ENCODE assay signal across 12 mouse cellular contexts in genomic region chr9:58440614-58441013, GRCm38 (mm10). TPM values are rescaled to one million over a fixed set of nuclear protein-coding genes. Genes with fewer than 3 reads are reported as not detected.
DNase-seq lines count a peak whose midpoint lies in the region; ATAC-seq lines count a peak whose summit lies in the region.
"Had no signal": no experiment of that assay in that cellular context is flagged by ENCODE, and none has a peak within 500 bp of the region (broad histone marks: within the 10 kb centered on the region; RNA-seq: fewer than 3 reads in every experiment).

No protein-coding gene starts in this region.

- no peak for DNase-seq in forebrain, embryonic 11.5 days (ENCODE audit: low spot score)
- no peak for DNase-seq in midbrain, embryonic 10.5 days (ENCODE audit: low spot score)
- DNase-seq in lung, postnatal 10 days: no peak
- DNase-seq in T-cell, adult 2 months (ENCODE audit: low spot score): no peak
- DNase-seq: kidney, adult 9 months; thymus, postnatal 36 days had no signal

- H3K9me3 ChIP-seq in forebrain, embryonic 13.5 days (replicated peaks): no peaks in the 10 kb centered on the region
- H3K9me3 ChIP-seq in forebrain, embryonic 11.5 days (ENCODE audit: control insufficient read depth, low read length): no peaks in the 10 kb centered on the region
- H3K9me3 ChIP-seq in midbrain, embryonic 10.5 days (replicated peaks): no peaks in the 10 kb centered on the region
- H3K9me3 ChIP-seq in midbrain, embryonic 16.5 days (replicated peaks; ENCODE audit: control insufficient read depth, low read length, poor library complexity, severe bottlenecking): no peaks in the 10 kb centered on the region
- no peaks in the 10 kb centered on the region for H3K9me3 ChIP-seq in forebrain, embryonic 15.5 days
- H3K9me3 ChIP-seq: liver, embryonic 12.5 days had no signal

- H3K4me1 ChIP-seq in forebrain, embryonic 13.5 days: peaks cover 61% of the 10 kb centered on the region
- peaks cover 15% of the 10 kb centered on the region; the same call in 1 of the 2 replicates for H3K4me1 ChIP-seq in forebrain, embryonic 11.5 days (replicated peaks; ENCODE audit: control insufficient read depth, insufficient read depth, low read length)
- H3K4me1 ChIP-seq in midbrain, embryonic 10.5 days: peaks cover 41% of the 10 kb centered on the region
- H3K4me1 ChIP-seq in midbrain, embryonic 16.5 days (ENCODE audit: control insufficient read depth, insufficient read depth, low read length): peaks cover 28% of the 10 kb centered on the region
- H3K4me1 ChIP-seq in forebrain, embryonic 15.5 days: peaks cover 64% of the 10 kb centered on the region
- H3K4me1 ChIP-seq: liver, embryonic 12.5 days had no signal

- no peaks in the 10 kb centered on the region for H3K36me3 ChIP-seq in forebrain, embryonic 13.5 days (ENCODE audit: poor library complexity, severe bottlenecking)
- no peaks in the 10 kb centered on the region for H3K36me3 ChIP-seq in forebrain, embryonic 11.5 days (ENCODE audit: control insufficient read depth, insufficient read depth, low read length)
- no peaks in the 10 kb centered on the region for H3K36me3 ChIP-seq in midbrain, embryonic 10.5 days
- H3K36me3 ChIP-seq in midbrain, embryonic 16.5 days (ENCODE audit: control insufficient read depth, insufficient read depth, low read length): no peaks in the 10 kb centered on the region
- H3K36me3 ChIP-seq in forebrain, embryonic 15.5 days: no peaks in the 10 kb centered on the region
- H3K36me3 ChIP-seq: liver, embryonic 12.5 days had no signal

- H3K27ac ChIP-seq in forebrain, embryonic 13.5 days: peak overlapping the region; percentile 80; the same call in 1 of the 2 replicates
- H3K27ac ChIP-seq in forebrain, embryonic 11.5 days (ENCODE audit: low read depth, low read length): no peak overlapping the region
- 0 out of 2 replicates have a peak overlapping the region, but pooled peaks have one; percentile 18 for H3K27ac ChIP-seq in midbrain, embryonic 10.5 days (replicated peaks)
- H3K27ac ChIP-seq in midbrain, embryonic 16.5 days (ENCODE audit: low read length): no peak overlapping the region
- H3K27ac ChIP-seq in forebrain, embryonic 15.5 days (replicated peaks): peak overlapping the region; percentile 69
- H3K27ac ChIP-seq: liver, embryonic 12.5 days; macrophage had no signal

- no peak overlapping the region for H3K4me2 ChIP-seq in forebrain, embryonic 13.5 days
- H3K4me2 ChIP-seq in forebrain, embryonic 11.5 days (ENCODE audit: low read depth, low read length, severe bottlenecking): no peak overlapping the region
- no peak overlapping the region for H3K4me2 ChIP-seq in midbrain, embryonic 16.5 days (ENCODE audit: low read length)
- no peak overlapping the region for H3K4me2 ChIP-seq in forebrain, embryonic 15.5 days (replicated peaks)
- H3K4me2 ChIP-seq: liver, embryonic 12.5 days had no signal

- H3K4me3 ChIP-seq in forebrain, embryonic 13.5 days: no peak overlapping the region
- no peak overlapping the region for H3K4me3 ChIP-seq in forebrain, embryonic 11.5 days (ENCODE audit: low read depth, low read length)
- no peak overlapping the region for H3K4me3 ChIP-seq in midbrain, embryonic 10.5 days
- no peak overlapping the region for H3K4me3 ChIP-seq in midbrain, embryonic 16.5 days (ENCODE audit: low read depth, low read length)
- H3K4me3 ChIP-seq in forebrain, embryonic 15.5 days: no peak overlapping the region
- H3K4me3 ChIP-seq: liver, embryonic 12.5 days had no signal

- no peak overlapping the region for H3K9ac ChIP-seq in forebrain, embryonic 13.5 days
- no peak overlapping the region for H3K9ac ChIP-seq in forebrain, embryonic 11.5 days (ENCODE audit: low read length)
- no peak overlapping the region for H3K9ac ChIP-seq in midbrain, embryonic 16.5 days (ENCODE audit: low read depth, low read length)
- no peak overlapping the region for H3K9ac ChIP-seq in forebrain, embryonic 15.5 days (replicated peaks)
- H3K9ac ChIP-seq: liver, embryonic 12.5 days had no signal

- no peaks in the 10 kb centered on the region for H3K27me3 ChIP-seq in forebrain, embryonic 13.5 days
- no peaks in the 10 kb centered on the region for H3K27me3 ChIP-seq in forebrain, embryonic 11.5 days (ENCODE audit: control insufficient read depth, insufficient read depth, low read length)
- peaks cover 13% of the 10 kb centered on the region; the same call in 1 of the 2 replicates for H3K27me3 ChIP-seq in midbrain, embryonic 10.5 days (ENCODE audit: low read depth, poor library complexity, severe bottlenecking)
- no peaks in the 10 kb centered on the region for H3K27me3 ChIP-seq in midbrain, embryonic 16.5 days (ENCODE audit: control insufficient read depth, insufficient read depth, low read depth, low read length)
- no peaks in the 10 kb centered on the region for H3K27me3 ChIP-seq in forebrain, embryonic 15.5 days
- H3K27me3 ChIP-seq: liver, embryonic 12.5 days had no signal

- no peak for ATAC-seq in forebrain, embryonic 13.5 days
- no peak for ATAC-seq in forebrain, embryonic 11.5 days (replicated peaks; ENCODE audit: low FRiP score)
- no peak for ATAC-seq in midbrain, embryonic 16.5 days
- ATAC-seq in forebrain, embryonic 15.5 days (replicated peaks): no peak
- no peak for ATAC-seq in frontal cortex, adult (ENCODE audit: low TSS enrichment)
- ATAC-seq: liver, embryonic 12.5 days had no signal

RNA-seq across cellular contexts. Expression of gene Insyn1, which starts 47.8 kb away (rescaled TPM):
- polyA plus RNA-seq in forebrain, embryonic 13.5 days (2015; fragmentation: Nextera tagmentation; extraction: Ambion mirVana): 2.8 and 3.5 TPM in 2 replicates
- polyA plus RNA-seq in forebrain, embryonic 11.5 days (2014; fragmentation: Nextera tagmentation; extraction: Ambion mirVana): 2.4 and 3.4 TPM in 2 replicates
- polyA plus RNA-seq in midbrain, embryonic 10.5 days (2016; fragmentation: Nextera tagmentation; extraction: Ambion mirVana): 0.54 and 1.1 TPM in 2 replicates
- 6.7 and 7.2 TPM in 2 replicates for polyA plus RNA-seq in midbrain, embryonic 16.5 days (2015; fragmentation: Nextera tagmentation; extraction: Ambion mirVana)
- 6.7 and 7.7 TPM in 2 replicates for polyA plus RNA-seq in forebrain, embryonic 15.5 days (2015; fragmentation: Nextera tagmentation; extraction: Ambion mirVana)
- polyA plus RNA-seq: macrophage had no signal

Comparison
In these comparisons a context has a peak if more than half of its experiments do, and no peak if none do; other contexts are left out.
1. H3K27ac ChIP-seq: peak in forebrain, embryonic 13.5 days (single experiment), midbrain, embryonic 10.5 days (single experiment) and forebrain, embryonic 15.5 days (single experiment); none in forebrain, embryonic 11.5 days (single experiment) and midbrain, embryonic 16.5 days (single experiment).